Mouse (Mus musculus) left cerebral cortex, postnatal 36 days (tissue): ENCODE data around the gene Bves. TPM values are rescaled to one million over a fixed set of nuclear protein-coding genes. Genes with fewer than 3 reads are reported as not detected.
"Not testable (repeated sequence)": the region's sequence is repeated elsewhere in the genome, so short reads cannot be mapped to it uniquely, and the experiment has no call there.

Experiments used
- DNase-seq, 2 experiments: peaks; one replicate each; pipeline ENCODE4 v3.0.0; 2021 to 2022; ENCODE audit warnings: low spot score in 2 of 2, mixed read lengths in 1 of 2
- intact Hi-C: fragments of 180-260 bp; cut with DNase I; formaldehyde crosslinking; loops from one replicate; pipeline ENCODE4 v1.15.1; 2025
- total RNA-seq, 2 experiments: library from RNA; stranded (reverse); gene quantifications; 2 replicates each; pipeline ENCODE4 v1.2.3; 2021

Gene Bves
- total RNA-seq, 2 experiments from 2014 or later: 0.47 to 1.2 TPM

GRCm38 (mm10) chr10:45344381-45344780 lies 8.8 kb downstream of the Bves start:
- intact Hi-C loops: no loop called here

GRCm38 (mm10) chr10:45345217-45345616 lies 9.6 kb downstream of the Bves start:
- DNase-seq: no peak
- intact Hi-C loops: no loop called here

More at GRCm38 (mm10) chr10:45344381-45344780, 8.8 kb downstream of the Bves start:
- no peak for DNase-seq

GRCm38 (mm10) chr10:45348143-45348542 lies 12.6 kb downstream of the Bves start:
- DNase-seq, intact Hi-C loops: not testable (repeated sequence)

- intact Hi-C loops: no loop called here
- DNase-seq: no peak
These were observed 20.5 kb downstream of the Bves start for GRCm38 (mm10) chr10:45356091-45356490.

GRCm38 (mm10) chr10:45363396-45363795 lies 27.8 kb downstream of the Bves start:
- intact Hi-C loops: no loop called here

GRCm38 (mm10) chr10:45366987-45367705 lies 31.6 kb downstream of the Bves start:
- intact Hi-C loops: no loop called here
- DNase-seq: no peak

More at GRCm38 (mm10) chr10:45363396-45363795, 27.8 kb downstream of the Bves start:
- no peak for DNase-seq

- intact Hi-C loops: no loop called here
- no peak for DNase-seq
These were observed 34.1 kb downstream of the Bves start for GRCm38 (mm10) chr10:45369639-45370038.

- no peak for DNase-seq
- intact Hi-C loops: no loop called here
These were observed 35.0 kb downstream of the Bves start for GRCm38 (mm10) chr10:45370545-45370944.

- intact Hi-C loops: loop anchor here (1.0 kb wide), 1 partner anchor 275 kb away; no protein-coding TSS in a partner anchor
These were observed 37.6 kb downstream of the Bves start for GRCm38 (mm10) chr10:45372994-45373692.

GRCm38 (mm10) chr10:45378269-45378668 lies 42.7 kb downstream of the Bves start:
- intact Hi-C loops: no loop called here
- DNase-seq: no peak

More at GRCm38 (mm10) chr10:45372994-45373692, 37.6 kb downstream of the Bves start:
- DNase-seq: peak; percentile 54 to 65

- intact Hi-C loops: loop anchor here (5.0 to 10.0 kb wide), 2 partner anchors 130 to 273 kb away; no protein-coding TSS in a partner anchor
- DNase-seq: no peak
These were observed 46.5 kb downstream of the Bves start for GRCm38 (mm10) chr10:45381937-45382636.

GRCm38 (mm10) chr10:45382637-45382958 lies 47.0 kb downstream of the Bves start:
- intact Hi-C loops: loop anchor here (5.0 to 10.0 kb wide), 2 partner anchors 130 to 272 kb away; no protein-coding TSS in a partner anchor
- DNase-seq: no peak

- DNase-seq: no peak
- intact Hi-C loops: no loop called here
These were observed 62.6 kb downstream of the Bves start for GRCm38 (mm10) chr10:45398211-45398610.

GRCm38 (mm10) chr10:45399702-45400243 lies 64.2 kb downstream of the Bves start:
- intact Hi-C loops: no loop called here
- no peak for DNase-seq

- no peak for DNase-seq
- intact Hi-C loops: no loop called here
These were observed 75.2 kb downstream of the Bves start for GRCm38 (mm10) chr10:45410624-45411341.

GRCm38 (mm10) chr10:45411741-45412140 lies 76.2 kb downstream of the Bves start:
- DNase-seq: no peak
- intact Hi-C loops: no loop called here

- DNase-seq: no peak
These were observed 76.6 kb downstream of the Bves start for GRCm38 (mm10) chr10:45412144-45412543.

More at GRCm38 (mm10) chr10:45412144-45412543, 76.6 kb downstream of the Bves start:
- intact Hi-C loops: no loop called here
